Mouse (Mus musculus): ENCODE results near the gene Ppt2. TPM values are rescaled to one million over a fixed set of nuclear protein-coding genes. Genes with fewer than 3 reads are reported as not detected.

Ppt2 gene
- total RNA-seq, 2 experiments from 2014 or later, result 42.4 to 48.4 TPM

- DNase-seq (ENCODE audit: extremely low spot score in 1 of 2, low spot score in 1 of 2), result no peak
These were observed 29.0 kb upstream of the Ppt2 start for GRCm38 (mm10) chr17:34657271-34657670.

- no peak for DNase-seq (ENCODE audit: extremely low spot score in 1 of 2, low spot score in 1 of 2)
These were observed 28.4 kb upstream of the Ppt2 start for GRCm38 (mm10) chr17:34656666-34657065.

- DNase-seq (ENCODE audit: extremely low spot score in 1 of 2, low spot score in 1 of 2), result no peak
These were observed 27.3 kb upstream of the Ppt2 start for GRCm38 (mm10) chr17:34655581-34655991.

DNA sequence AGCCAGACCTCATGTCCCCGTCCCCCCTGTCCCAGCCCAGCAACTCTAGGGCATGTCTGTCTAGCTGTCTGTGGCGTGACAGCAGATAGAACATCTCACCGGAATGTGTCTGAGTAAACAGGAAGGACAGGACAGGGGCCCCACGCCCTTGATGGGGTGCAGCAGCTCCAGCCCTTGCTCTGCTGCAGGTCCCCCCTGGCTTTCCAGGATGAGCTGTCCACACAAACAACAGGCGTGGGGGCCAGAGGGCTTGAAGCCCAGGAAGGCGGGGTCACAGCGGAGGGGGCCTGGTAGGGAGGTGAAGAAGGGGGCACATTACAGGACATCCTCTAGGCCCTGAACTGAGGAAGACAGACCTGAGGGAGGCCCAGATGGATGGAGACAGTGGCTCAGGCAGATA, 26.9 kb upstream of the Ppt2 start:
- DNase-seq (ENCODE audit: extremely low spot score in 1 of 2, low spot score in 1 of 2), result no peak

DNA sequence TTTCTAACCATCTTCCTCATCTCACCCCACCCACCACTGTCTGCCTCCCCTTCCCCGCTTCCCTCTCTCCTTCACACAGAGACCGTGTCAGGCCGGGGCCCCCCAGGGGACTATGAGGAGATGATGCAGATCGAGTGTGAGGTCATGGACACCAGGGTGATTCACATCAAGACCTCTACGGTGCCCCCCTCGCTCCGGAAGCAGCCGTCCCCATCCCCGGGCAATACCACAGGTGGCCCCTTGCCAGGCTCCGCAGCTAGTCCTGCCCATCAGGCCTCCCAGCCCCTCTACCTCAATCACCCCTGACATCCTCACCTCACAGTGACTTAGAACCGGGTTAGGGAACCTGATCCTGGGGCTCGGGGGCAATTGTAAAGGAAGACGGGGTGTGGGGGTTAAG, 26.1 kb upstream of the Ppt2 start:
- no peak for DNase-seq (ENCODE audit: extremely low spot score in 1 of 2, low spot score in 1 of 2)

- DNase-seq (ENCODE audit: extremely low spot score in 1 of 2, low spot score in 1 of 2), result peak in 1 of 2 experiments; percentile 76
These were observed 25.5 kb upstream of the Ppt2 start for GRCm38 (mm10) chr17:34653746-34654285.

DNA sequence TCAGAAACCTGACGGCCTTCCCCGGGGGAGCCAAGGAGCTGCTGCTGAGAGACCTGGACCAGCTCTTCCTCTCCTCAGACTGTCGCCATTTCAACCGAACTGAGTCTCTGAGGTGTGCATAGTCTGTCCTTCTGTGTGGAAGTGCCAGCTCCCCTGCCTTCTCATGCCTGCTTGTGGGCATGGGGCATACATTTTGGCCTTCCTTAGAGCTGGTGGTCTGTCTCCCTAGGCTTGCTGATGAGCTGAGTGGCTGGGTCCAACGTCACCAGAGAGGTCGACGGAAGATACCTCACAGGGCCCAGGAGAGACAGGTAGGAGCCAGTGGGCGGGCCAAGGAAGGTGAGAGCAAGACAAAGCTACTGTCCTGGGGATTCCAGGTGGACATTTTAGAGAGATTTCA, 24.7 kb upstream of the Ppt2 start:
- no peak for DNase-seq (ENCODE audit: extremely low spot score in 1 of 2, low spot score in 1 of 2)

GRCm38 (mm10) chr17:34652546-34652945, 24.2 kb upstream of the Ppt2 start:
- no peak for DNase-seq (ENCODE audit: extremely low spot score in 1 of 2, low spot score in 1 of 2)

GRCm38 (mm10) chr17:34651507-34652221, 23.4 kb upstream of the Ppt2 start:
- no peak for DNase-seq (ENCODE audit: extremely low spot score in 1 of 2, low spot score in 1 of 2)

DNA sequence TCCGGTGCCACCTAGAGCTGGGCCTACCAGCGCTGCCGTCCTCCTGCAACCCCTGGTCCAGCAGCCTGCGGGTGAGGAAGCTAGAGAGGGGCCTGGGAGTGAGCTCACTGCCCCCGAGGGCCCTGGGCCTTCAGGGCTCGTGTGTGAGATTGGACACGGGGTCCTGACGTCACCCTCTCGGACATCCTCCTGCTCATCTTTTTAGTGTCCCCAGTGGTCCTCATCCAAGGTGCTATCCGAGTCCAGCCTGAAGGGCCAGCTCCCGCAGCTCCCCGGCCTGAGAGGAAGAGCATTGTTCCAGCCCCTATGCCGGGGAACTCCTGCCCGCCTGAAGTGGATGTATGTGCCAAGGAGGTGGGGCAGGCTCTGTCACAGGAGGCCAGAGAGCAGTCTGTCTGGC, 22.5 kb upstream of the Ppt2 start:
- no peak for DNase-seq (ENCODE audit: extremely low spot score in 1 of 2, low spot score in 1 of 2)

DNA sequence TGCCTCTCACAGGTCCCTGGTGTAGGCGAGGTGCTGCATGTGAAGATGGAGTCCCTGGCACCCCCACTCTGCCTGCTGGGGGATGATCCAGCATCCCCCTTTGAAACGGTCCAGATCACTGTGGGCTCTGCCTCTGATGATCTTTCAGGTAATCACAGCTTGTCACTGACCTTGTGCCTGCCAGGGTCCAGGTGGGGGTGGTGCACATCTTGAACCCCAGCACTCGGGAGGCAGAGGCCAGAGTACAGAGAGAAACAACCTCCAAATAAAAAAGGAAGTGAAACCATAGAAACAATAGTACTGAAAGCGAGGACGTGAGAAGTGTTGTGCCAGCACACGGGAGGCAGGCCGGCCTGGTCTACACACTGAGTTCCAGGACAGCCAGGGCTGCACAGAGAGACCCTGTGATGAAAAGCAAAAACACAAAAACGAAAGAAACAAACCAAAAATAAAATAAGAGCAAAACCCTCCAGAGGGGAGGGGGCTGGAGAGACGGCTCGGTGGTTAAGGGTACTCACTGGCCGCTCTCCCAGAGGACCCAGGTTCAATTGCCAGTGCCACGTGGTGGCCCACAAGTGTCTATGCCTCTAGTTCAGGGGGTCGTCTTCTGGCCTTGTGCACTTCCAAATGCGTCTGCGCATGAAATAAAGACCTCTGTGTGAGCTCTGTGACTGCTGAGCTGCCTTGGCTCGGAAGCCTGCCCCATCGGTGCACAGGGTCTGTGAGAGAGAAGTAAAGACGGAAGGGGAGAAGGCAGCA, 21.0 kb upstream of the Ppt2 start:
- no peak for DNase-seq (ENCODE audit: extremely low spot score in 1 of 2, low spot score in 1 of 2)

- no peak for DNase-seq (ENCODE audit: extremely low spot score in 1 of 2, low spot score in 1 of 2)
These were observed 20.0 kb upstream of the Ppt2 start for GRCm38 (mm10) chr17:34648141-34648890.

DNA sequence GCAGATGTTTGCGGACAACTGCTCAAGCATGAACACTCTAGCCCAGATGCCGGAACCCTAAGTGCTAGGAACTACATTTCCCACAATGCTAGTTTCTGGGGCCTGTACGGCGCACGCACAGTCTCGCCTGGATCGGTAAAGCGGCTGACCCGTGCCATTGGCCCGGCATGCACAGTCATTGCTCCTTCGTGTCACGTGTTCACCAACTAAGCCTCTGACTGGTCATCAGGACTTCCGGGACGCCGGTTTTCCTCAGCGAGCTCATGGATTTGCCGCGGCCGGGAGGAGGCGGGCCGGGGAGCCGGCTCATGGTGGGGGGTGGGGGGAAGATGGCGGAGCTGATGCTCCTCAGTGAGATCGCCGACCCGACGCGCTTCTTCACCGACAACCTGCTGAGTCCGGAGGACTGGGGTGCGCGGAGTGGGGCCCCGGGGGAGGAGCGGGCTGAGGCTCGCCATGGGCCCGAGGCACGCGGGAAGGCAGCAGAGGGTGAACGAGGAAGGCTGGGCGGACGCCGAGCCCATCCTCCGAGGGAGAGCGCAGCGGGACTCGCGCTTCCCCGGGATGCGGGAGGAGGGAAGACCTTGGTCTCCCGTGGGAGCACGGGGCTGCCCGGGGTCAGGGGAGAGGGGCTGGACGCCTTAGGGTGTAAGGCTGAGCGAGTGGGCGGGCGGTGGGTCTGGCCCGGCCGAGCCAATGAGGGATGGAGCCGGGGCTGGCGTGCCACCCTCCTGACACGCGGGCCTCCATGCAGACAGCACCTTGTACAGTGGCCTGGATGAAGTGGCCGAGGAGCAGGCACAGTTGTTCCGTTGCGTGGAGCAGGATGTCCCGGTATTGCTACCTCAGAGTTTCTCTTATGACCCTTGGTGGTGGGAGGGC, 18.8 kb upstream of the Ppt2 start, which contains the start of gene Atf6b:
TSS of gene Atf6b (plus strand) at position 241 of the 882 bp plus-strand sequence.
- DNase-seq (ENCODE audit: extremely low spot score in 1 of 2, low spot score in 1 of 2), result peak; percentile 71 to 76

DNA sequence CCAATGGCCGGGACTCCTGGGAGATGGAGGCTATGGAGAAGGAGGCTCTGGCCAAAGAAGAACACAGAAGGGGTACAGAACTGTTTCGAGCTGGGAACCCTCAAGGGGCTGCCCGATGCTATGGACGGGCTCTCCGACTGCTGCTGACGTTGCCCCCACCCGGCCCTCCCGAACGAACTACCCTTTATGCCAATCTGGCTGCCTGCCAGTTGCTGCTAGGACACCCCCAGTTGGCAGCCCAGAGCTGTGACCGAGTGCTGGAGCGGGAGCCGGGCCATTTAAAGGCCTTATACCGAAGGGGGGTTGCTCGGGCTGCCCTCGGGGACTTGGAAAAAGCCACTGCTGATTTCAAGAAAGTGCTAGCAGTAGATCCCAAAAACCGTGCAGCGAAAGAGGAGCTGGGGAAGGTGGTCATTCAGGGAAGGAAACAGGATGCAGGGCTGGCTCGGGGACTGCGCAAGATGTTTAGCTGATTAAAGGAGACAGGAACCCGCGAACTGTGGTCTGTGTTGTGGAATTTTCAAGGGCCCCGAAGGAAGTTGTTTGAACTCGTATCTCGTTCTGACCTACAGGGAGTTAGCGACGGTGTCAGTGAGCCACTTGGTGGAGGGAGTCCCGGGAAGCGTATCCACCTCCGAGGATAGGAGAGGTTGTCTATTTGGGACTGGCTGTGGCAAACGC, 17.7 kb upstream of the Ppt2 start:
- no peak for DNase-seq (ENCODE audit: extremely low spot score in 1 of 2, low spot score in 1 of 2)

DNA sequence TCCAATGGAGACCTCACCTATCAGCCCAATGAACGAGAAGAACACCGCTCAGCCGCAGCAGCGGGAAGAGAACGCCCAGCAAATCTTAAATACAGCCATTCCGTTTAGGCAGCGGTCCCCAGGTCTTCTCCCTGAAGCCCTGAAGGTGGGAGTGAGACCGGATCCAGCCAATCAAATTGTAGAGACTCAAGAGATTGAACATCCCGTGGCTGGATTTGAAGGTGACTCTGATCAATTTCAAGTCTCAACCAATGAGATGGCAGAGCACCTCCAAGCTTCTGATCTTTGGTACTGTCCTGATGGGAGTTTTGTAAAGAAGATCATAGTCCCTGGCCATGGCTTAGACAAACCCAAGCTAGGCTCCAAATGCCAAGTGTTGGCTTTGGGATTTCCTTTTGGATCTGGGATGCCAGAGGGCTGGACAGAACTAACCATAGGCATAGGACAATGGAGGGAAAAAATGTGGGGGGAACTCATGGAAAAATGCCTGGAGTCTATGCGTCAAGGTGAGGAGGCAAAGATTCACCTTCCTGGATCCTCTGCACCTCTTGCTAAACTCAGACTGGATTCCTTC, 17.0 kb upstream of the Ppt2 start:
- no peak for DNase-seq (ENCODE audit: extremely low spot score in 1 of 2, low spot score in 1 of 2)

- DNase-seq (ENCODE audit: extremely low spot score in 1 of 2, low spot score in 1 of 2), result peak; percentile 83 to 88
These were observed 16.3 kb upstream of the Ppt2 start, which contains the start of gene Fkbpl for GRCm38 (mm10) chr17:34644608-34645007. Gene Fkbpl, plus strand, starts transcription at chr17:34644764.

DNA sequence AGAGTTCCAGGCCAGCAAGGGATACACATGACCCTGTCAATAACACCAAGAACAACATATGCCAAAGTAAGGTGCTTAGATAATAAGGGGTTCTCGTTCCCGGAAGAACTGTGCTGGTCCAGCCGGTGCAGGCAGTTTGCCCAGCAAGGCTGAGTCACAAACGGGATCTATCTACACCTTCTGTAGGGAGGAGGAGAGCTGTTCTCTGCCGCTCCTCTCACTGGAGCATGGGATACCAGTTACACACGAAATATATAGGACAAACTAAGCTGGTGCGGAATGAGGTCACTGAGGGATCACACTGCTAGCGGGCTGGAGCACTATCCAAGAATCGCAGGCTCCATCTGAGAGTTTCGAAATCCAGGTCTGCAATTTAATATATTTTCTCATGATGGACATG, 15.6 kb upstream of the Ppt2 start:
- no peak for DNase-seq (ENCODE audit: extremely low spot score in 1 of 2, low spot score in 1 of 2)

- no peak for DNase-seq (ENCODE audit: extremely low spot score in 1 of 2, low spot score in 1 of 2)
These were observed 15.1 kb upstream of the Ppt2 start for GRCm38 (mm10) chr17:34643379-34643778.

DNA sequence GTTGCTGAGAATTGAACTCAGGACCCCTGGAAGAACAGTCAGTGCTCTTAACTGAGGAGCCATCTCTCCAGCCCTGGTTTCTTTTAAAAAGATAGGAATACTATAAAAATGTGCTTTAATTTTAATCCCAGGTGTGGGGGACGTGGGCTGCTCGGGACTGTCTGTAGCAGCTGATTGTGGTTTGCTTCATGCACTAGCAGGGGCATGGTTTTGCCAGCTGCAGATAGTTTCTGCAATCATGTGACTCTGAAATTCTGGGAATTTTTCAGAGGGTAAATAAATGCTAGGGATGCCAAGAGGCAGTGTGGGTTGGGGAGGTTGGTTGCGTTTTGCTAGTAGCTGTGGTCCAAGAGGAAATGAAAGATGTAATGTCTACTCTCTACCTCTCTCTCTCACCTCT, 13.6 kb upstream of the Ppt2 start:
- DNase-seq (ENCODE audit: extremely low spot score in 1 of 2, low spot score in 1 of 2), result no peak

Data from layer of hippocampus, postnatal 25 days (tissue).